Mouse (Mus musculus) lung, postnatal 10 days (tissue): ENCODE measurements around the gene Slc6a4.
"Not testable (repeated sequence)": the region's sequence is repeated elsewhere in the genome, so short reads cannot be mapped to it uniquely, and the experiment has no call there.

Experiments used
- DNase-seq: peaks from one replicate; pipeline ENCODE4 v3.0.0; 2021

Gene Slc6a4

DNA sequence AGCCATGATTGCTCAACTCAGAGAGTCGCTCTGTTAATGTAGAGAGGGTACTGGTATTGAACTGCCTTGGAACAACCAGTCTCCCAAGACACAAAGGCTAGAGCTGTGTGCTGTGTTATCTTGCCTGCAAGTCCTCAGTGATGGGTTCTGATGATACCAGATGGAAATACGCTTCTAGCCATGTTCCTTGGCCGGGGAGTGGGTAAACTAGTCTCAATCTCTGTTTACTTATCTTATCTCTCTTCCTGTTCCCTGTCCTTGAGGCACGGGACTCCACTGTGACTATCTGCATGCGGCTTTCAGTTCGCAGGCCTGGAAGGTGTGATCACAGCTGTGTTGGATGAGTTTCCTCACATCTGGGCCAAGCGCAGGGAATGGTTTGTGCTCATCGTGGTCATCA is 21.1 kb downstream of the Slc6a4 start:
- no peak for DNase-seq

DNA sequence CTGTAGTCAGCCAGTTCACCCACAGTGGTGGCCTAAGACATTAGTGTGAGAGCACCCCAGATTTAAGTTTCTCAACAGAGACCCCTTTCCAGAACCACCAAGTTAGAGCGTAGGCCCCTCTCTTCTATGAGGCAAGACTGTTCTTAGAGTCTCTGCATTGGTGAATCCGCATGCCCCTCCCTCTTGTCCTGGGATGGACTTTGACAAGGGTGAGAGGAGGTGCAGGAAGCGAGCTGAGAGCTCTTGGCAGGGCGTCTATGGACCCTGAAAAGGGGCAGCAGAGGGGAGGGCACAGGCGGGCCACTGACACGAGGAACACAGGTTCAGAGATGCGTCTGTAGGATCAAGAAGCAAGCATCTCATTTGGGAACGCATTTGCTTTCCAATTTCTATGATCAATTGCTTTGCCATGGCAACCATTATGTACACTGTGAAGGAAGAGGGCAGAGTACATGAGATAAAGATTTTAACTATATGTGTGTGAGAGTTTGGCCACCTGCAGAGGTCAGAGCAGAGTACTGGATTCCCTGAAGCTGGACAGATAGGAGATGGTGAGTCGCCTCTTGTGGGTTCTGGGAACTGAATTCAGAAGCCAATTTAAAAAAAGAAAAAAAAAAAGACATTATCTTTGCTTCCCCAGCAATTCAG is 23.5 kb downstream of the Slc6a4 start:
- DNase-seq = no peak

DNA sequence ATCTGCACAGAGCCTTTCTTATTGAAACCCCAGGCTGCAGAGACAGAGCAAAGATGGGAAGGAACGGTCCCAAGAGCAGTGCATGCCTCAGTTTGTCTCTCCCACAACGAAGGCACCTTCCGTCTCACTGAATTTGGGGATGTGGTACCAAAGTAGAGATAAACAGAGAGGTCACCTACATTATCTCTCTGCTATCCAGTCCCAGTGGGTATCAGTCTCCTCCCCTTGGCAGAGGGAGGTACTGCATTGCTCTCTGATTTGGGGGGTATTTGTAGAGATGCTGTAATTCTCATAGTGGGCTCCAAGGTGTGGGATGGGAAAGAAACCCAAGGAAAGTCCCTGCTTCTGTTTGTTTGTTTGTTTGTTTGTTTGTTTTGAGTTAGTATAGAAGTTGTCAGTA is 28.2 kb downstream of the Slc6a4 start:
- no peak for DNase-seq

DNA sequence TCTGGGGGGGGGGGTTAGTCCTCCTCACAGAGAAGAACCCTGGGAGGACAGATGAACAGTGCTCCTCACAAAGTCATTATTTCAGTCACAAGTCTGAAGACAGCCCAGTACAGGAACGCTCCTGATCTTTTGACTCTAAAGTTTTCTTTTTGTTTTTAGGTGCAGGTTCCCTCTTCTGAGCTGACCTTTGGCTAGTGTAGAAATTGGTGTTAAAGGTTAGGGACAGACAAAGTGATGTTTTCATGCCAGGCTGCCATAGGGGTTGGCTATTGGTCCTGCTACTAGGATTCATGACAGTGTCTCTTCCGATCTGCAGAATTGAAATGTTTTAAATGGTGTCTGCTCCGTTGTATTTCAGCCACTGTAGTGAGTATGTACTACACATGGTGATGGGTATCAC is 29.8 kb downstream of the Slc6a4 start:
- DNase-seq = no peak

DNA sequence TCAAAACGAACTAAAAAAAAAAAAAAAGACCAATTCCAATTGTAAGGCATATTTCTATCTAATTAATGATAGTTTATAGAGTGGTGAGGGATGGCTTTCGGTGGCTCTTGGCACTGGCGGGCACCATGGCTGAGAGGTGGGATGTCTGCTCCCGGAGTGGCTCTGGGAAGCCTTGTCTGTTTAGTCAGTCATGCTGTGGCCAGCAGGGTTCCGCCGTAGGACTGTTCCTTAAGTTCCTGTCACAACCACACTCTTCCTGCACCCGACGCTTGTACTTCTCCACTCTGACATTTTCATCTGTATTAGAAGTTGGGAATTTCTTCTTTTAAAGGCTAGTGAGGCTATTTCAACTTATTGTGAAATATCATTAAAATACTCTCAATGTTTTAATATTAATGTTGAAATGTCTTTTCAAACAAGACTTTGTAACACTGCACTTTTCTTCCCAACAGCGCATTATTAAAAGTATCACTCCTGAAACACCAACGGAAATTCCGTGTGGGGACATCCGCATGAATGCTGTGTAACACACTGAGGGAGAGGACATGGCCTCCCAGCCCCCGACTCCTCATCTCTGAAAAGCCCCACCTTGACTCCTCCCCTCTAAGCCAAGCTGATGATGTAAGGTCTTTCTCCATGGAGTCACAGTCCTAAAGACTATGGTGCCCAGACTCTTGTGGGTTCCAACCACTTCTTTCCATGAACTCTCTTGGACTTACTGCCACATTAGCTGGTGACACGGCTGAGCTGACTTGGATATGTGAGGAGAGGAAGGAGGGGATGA is 32.9 kb downstream of the Slc6a4 start:
- no peak for DNase-seq

DNA sequence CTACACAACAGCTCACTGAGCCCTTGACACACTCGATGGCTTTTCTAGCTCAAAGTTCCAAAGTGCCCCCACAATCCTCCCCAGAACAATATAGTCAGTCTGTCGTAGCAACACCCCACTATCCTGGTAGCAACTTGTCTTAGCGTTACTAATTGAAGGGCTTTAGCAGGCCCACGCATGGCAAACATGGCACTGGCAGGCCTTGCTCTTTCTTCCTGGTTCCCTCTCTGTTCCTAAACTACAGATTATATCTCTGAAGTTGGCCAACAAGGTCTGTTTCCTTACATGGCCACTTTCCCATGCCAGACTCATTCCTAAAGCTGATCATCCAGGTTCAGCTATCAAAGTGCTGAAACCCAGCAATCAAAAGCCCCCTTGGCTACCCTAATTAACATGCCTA is 43.5 kb downstream of the Slc6a4 start:
- no peak for DNase-seq

DNA sequence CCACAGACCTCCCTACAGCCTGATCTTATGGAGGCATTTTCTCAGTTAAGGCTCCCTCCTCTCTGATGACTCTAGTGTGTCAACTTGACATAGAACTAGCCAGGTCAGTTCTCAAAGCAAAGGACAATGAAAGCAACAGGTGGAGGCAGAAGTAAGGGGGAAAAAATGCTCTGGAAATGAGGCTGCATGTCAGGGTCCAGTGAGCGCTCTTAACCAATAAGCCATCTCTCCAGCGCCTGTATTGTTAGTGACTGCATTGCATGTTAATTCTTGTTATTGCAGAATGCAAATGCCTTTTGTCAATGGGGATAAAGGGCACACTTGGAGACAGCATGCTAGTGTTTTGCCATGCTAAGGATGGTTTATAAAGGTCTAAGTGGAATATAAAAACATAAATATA is 44.4 kb downstream of the Slc6a4 start:
- DNase-seq = no peak

DNA sequence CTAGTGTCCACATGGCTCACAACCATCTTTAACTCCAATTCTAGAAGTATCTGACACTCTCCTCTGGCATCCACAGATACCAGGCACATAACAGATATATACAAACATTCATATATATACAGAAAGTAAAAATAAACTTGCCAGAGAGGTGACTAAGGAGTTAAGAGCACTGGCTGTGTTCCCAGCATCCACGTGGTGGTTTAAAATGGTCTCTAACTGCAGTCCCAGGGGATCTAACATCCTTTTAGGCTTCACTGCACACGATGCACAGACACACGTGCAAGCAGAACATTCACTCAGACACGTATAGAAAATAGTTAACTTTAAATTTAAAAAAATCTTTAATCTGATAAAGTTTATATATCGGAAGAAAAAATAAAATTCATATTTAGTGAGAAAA is 63.5 kb downstream of the Slc6a4 start:
- DNase-seq = no peak

DNA sequence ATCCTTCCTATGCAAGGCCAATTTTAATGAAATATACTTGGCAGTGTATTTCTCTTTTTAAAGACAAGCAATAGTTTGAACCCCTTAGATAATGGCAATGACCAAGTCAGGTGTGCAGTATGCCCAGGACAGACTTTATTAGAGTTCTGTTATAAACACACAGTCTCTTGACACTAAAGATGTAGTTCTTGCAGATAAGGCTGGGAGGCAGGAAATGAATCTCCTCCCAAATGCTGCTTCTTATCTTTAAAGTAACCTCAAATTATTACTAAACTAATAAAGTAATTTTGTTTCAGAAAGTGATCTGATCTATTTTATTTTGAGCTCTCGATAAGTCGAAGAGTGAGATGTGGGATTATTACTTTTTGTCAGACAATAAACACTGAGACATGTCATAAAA is 65.0 kb downstream of the Slc6a4 start:
- DNase-seq = no peak

DNA sequence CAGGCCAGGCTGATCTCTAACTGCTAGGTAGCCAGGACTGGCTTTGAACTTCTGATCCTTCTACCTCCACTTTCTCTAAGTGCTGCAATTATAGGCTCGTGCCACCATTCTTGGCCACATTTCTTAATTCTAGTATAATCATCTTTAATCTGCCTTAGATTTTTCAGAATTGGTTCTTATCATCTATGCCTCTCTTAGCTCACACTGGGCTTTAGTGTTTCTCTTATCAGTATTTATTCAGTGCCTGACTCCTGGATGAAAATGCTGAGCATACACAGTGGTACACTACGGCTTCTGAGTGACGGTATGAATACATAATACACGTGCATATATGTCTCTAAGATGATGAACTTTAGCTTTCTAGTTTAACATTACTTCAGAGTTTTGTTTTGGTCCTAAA is 70.4 kb downstream of the Slc6a4 start:
- DNase-seq = no peak

DNA sequence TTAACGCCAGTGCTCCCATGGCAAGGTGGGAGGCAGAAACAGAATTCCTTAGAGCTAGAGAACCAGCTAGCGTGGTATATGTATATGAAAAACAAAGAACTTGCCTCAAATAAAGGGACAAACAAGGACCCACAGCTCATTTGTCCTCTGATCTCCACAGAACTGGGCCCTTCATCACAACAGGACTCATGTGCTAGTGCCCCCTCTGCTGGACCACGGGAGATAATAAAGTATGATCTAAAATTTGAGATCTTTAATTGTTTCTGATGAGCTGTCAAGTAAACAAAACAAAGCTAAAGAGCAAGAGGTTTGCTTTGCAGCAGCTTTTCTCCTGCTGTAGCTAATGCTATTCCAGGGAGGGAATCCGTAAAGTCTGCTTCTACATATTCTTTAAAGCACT is 72.3 kb downstream of the Slc6a4 start:
- DNase-seq = peak; percentile 63

DNA sequence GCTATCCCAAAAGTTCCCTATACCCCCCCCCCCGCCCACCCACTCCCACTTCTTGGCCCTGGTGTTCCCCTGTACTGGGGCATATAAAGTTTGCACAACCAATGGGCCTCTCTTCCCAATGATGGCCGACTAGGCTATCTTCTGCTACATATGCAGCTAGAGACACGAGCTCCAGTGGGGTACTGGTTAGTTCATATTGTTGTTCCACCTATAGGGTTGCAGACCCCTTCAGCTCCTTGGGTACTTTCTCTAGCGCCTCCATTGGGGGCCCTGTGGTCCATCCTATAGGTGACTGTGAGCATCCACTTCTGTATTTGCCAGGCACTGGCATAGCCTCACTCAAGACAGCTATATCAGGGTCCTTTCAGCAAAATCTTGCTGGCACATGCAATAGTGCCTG is 78.9 kb downstream of the Slc6a4 start:
- DNase-seq = not testable (repeated sequence)

DNA sequence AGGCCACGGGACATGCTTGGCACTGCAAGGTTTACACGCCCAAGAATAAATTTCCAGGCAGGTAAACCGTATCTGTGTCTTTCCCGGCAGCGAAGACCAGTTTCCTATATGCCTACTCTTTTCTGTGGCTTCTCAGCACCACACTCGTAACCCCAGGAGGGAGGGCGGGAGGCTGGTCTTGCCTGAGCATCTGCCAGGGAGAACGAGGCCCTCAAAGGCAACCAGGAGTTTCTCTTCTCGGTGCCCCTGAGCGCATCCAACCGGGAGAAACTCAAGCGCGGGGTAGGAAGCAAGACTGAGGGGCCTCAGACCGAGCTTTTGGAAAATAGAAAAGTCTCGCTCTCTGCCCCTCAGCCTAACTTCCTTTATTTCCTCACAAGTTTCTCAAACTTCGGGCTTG is 79.4 kb downstream of the Slc6a4 start:
- peak; percentile 26 for DNase-seq

DNA sequence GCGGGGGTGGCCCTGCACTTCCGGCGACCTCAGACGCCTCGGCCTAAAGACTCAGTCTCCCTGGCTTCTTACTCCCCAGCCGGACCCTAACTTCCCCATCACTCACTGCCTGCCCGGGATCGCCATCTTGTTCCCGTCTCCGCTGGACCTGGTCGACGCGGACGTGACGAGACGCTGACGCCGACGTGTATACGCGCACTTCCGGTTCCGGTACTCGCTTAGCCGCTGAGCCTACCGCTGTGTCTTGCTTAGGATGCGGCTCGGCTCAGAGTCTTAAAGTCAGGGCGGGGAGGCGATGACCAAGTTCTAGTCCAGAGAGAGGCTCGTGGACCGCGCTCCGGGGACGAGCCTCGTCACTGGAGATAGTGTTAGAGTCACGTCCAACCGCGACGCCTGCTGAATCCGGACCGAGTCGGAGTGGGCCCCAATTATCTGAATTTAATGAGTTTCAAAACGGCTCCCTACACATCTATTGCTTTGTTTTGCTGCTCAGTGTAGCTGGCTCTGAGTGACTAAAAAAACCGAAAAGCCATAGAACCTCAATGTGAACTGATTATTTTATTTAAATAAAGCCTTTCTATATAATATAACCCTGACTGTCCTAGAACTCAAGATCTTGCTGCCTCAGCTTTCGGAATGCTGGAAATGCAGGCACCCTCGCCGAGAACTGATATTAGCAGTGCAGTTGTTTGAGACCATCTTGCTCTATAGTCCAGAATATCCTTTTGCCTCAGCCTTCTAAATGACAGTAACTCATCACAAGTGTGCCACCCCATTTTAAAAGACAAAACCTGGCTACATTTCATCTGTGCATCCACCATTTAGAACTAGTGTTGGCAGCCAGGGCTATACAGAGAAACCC is 80.1 kb downstream of the Slc6a4 start, which contains the start of gene Nsrp1:
Gene Nsrp1 (minus strand): TSS at position 163 of the 862 bp plus-strand sequence.
- peak; percentile 94 for DNase-seq

DNA sequence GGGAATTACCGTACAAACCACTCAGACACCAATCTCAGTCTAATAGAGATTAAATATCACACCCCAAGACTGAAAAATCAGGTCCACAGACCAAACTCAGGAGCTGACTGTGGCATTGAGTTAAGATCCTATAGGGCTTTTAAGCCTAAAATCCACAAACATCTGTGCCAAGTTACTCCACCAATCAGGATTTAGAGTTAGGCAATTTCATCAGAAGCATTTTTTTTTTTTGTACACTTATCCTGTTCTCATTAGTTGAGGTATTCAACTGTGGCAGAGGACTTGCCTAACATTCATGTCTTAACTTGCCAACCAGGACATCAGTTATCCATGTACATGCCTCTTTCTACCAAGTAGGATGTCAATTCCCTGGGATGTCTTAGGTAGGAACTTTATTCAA is 81.0 kb downstream of the Slc6a4 start:
- DNase-seq = no peak
